Mouse (Mus musculus) limb, embryonic 10.5 days (tissue): ENCODE results near the gene Stard9. TPM values are rescaled to one million over a fixed set of nuclear protein-coding genes. Genes with fewer than 3 reads are reported as not detected.
A peak's percentile ranks its signal among the peaks of the same experiment; 100 is the strongest.

Source experiments
- DNase-seq: peaks from one replicate; pipeline ENCODE4 v3.0.0-alpha.2; 2017; ENCODE audit warnings: low spot score
- H3K27ac ChIP-seq: fragments of 300-500 bp; sonication (generic); 2 replicates; pipeline ENCODE4 v1.5.1; 2016; ENCODE audit warnings: mild to moderate bottlenecking
- H3K27me3 ChIP-seq: fragments of 300-500 bp; sonication (generic); 2 replicates; pipeline ENCODE4 v1.6.1; 2016; ENCODE audit warnings: low read depth, mild to moderate bottlenecking; ENCODE audit not compliant: poor library complexity, severe bottlenecking
- H3K36me3 ChIP-seq: fragments of 300-500 bp; sonication (generic); 2 replicates; pipeline ENCODE4 v1.6.1; 2016; ENCODE audit warnings: mild to moderate bottlenecking, moderate library complexity
- H3K4me1 ChIP-seq: fragments of 300-500 bp; sonication (generic); 2 replicates; pipeline ENCODE4 v1.6.1; 2016
- H3K4me3 ChIP-seq: fragments of 300-500 bp; sonication (generic); 2 replicates; pipeline ENCODE4 v1.5.1; 2016; ENCODE audit warnings: mild to moderate bottlenecking, moderate library complexity
- H3K9me3 ChIP-seq: fragments of 300-500 bp; sonication (generic); replicated peaks from 2 replicates; pipeline ENCODE4 v1.6.1; 2016; ENCODE audit warnings: mild to moderate bottlenecking
- WGBS: fragments of 180-500 bp; shearing (Covaris S2); methylation state at CpG from one replicate; pipeline ENCODE4 v1.1.7; 2016; 5-methylcytosine and 5-hydroxymethylcytosine counted together
- polyA plus RNA-seq: library from polyadenylated mRNA; unstranded; fragments of >200 nt; fragmentation: Nextera tagmentation; extraction: Ambion mirVana; gene quantifications from 2 replicates; pipeline ENCODE4 v1.2.1, GENCODE M21; 2016

Stard9 gene
- polyA plus RNA-seq, 1 experiment from 2014 or later, result 3.1 TPM

GRCm38 (mm10) chr2:120718496-120718895 lies 89.6 kb downstream of the Stard9 start:
- Histone ChIP-seq H3K36me3 (peaks cover 92% of the 10 kb centered on the region), H3K4me3 (no peak overlapping the region), H3K9me3 (no peaks in the 10 kb centered on the region), H3K27me3 (no peaks in the 10 kb centered on the region), H3K4me1 (no peaks in the 10 kb centered on the region), H3K27ac (no peak overlapping the region)
- no peak for DNase-seq
- 94% methylated on average over 8 of the region's 8 CpGs for WGBS

- Histone ChIP-seq H3K27ac (no peak overlapping the region), H3K36me3 (peaks cover 96% of the 10 kb centered on the region), H3K9me3 (no peaks in the 10 kb centered on the region), H3K4me3 (no peak overlapping the region), H3K27me3 (no peaks in the 10 kb centered on the region), H3K4me1 (no peaks in the 10 kb centered on the region)
- DNase-seq, result no peak
- WGBS, result 89% methylated on average over 6 of the region's 6 CpGs
Measured at GRCm38 (mm10) chr2:120720821-120721220, 91.9 kb downstream of the Stard9 start.

GRCm38 (mm10) chr2:120721911-120722310 lies 93.0 kb downstream of the Stard9 start:
- Histone ChIP-seq H3K4me3 (no peak overlapping the region), H3K4me1 (no peaks in the 10 kb centered on the region), H3K27ac (no peak overlapping the region), H3K27me3 (no peaks in the 10 kb centered on the region), H3K36me3 (peaks cover 98% of the 10 kb centered on the region), H3K9me3 (no peaks in the 10 kb centered on the region)
- DNase-seq, result no peak
- WGBS, result 93% methylated on average over 2 of the region's 2 CpGs

GRCm38 (mm10) chr2:120722491-120722890 lies 93.6 kb downstream of the Stard9 start:
- no peak for DNase-seq
- H3K4me1 ChIP-seq, result no peaks in the 10 kb centered on the region
- no peak overlapping the region for H3K27ac ChIP-seq
- H3K9me3 ChIP-seq, result no peaks in the 10 kb centered on the region
- no peaks in the 10 kb centered on the region for H3K27me3 ChIP-seq
- peaks cover 98% of the 10 kb centered on the region for H3K36me3 ChIP-seq
- WGBS, result 90% methylated on average over 8 of the region's 8 CpGs
- no peak overlapping the region for H3K4me3 ChIP-seq

GRCm38 (mm10) chr2:120723621-120724020 lies 94.7 kb downstream of the Stard9 start:
- H3K9me3 ChIP-seq, result no peaks in the 10 kb centered on the region
- H3K4me1 ChIP-seq, result peaks cover 3% of the 10 kb centered on the region; the same call in 1 of the 2 replicates
- H3K27ac ChIP-seq, result no peak overlapping the region
- H3K4me3 ChIP-seq, result no peak overlapping the region
- peaks cover 98% of the 10 kb centered on the region for H3K36me3 ChIP-seq
- H3K27me3 ChIP-seq, result no peaks in the 10 kb centered on the region
- 75% methylated on average over 4 of the region's 4 CpGs for WGBS
- DNase-seq, result no peak

- no peak for DNase-seq
- WGBS, result 81% methylated on average over 6 of the region's 6 CpGs
- no peak overlapping the region for H3K4me3 ChIP-seq
- H3K36me3 ChIP-seq, result peaks cover 93% of the 10 kb centered on the region
- peaks cover 8% of the 10 kb centered on the region for H3K4me1 ChIP-seq
- H3K27me3 ChIP-seq, result no peaks in the 10 kb centered on the region
- no peaks in the 10 kb centered on the region for H3K9me3 ChIP-seq
- no peak overlapping the region for H3K27ac ChIP-seq
Measured at GRCm38 (mm10) chr2:120724176-120724575, 95.3 kb downstream of the Stard9 start.

- Histone ChIP-seq H3K27me3 (no peaks in the 10 kb centered on the region), H3K36me3 (peaks cover 41% of the 10 kb centered on the region), H3K4me3 (peak overlapping the region; percentile 99), H3K9me3 (no peaks in the 10 kb centered on the region), H3K27ac (peak overlapping the region; percentile 94), H3K4me1 (peaks cover 34% of the 10 kb centered on the region)
- peak; percentile 48 for DNase-seq
- 12% methylated on average over 23 of the region's 23 CpGs for WGBS
Measured at GRCm38 (mm10) chr2:120729775-120730585, 101.1 kb downstream of the Stard9 start.

- DNase-seq, result peak; percentile 66
- H3K36me3 ChIP-seq, result peaks cover 34% of the 10 kb centered on the region
Measured at GRCm38 (mm10) chr2:120730639-120731166, 101.8 kb downstream of the Stard9 start.

GRCm38 (mm10) chr2:120731167-120731862 lies 102.4 kb downstream of the Stard9 start:
- Histone ChIP-seq H3K4me3 (peak overlapping the region; percentile 99), H3K36me3 (peaks cover 28% of the 10 kb centered on the region), H3K9me3 (no peaks in the 10 kb centered on the region), H3K4me1 (peaks cover 34% of the 10 kb centered on the region), H3K27me3 (no peaks in the 10 kb centered on the region), H3K27ac (peak overlapping the region; percentile 94)
- peak; percentile 95 for DNase-seq
- WGBS, result under 1% methylated on average over 61 of the region's 61 CpGs

More at GRCm38 (mm10) chr2:120730639-120731166, 101.8 kb downstream of the Stard9 start:
- Histone ChIP-seq H3K27ac (peak overlapping the region; percentile 94), H3K4me3 (peak overlapping the region; percentile 99), H3K4me1 (peaks cover 34% of the 10 kb centered on the region), H3K9me3 (no peaks in the 10 kb centered on the region), H3K27me3 (no peaks in the 10 kb centered on the region)
- under 1% methylated on average over 43 of the region's 50 CpGs for WGBS

- Histone ChIP-seq H3K36me3 (peaks cover 21% of the 10 kb centered on the region), H3K27ac (peak overlapping the region; percentile 94), H3K27me3 (no peaks in the 10 kb centered on the region), H3K4me3 (peak overlapping the region; percentile 99), H3K9me3 (no peaks in the 10 kb centered on the region), H3K4me1 (peaks cover 34% of the 10 kb centered on the region)
- WGBS, result 50% methylated on average over 7 of the region's 7 CpGs
- no peak for DNase-seq
Measured at GRCm38 (mm10) chr2:120731877-120732530, 103.1 kb downstream of the Stard9 start.

GRCm38 (mm10) chr2:120745496-120745895 lies 116.6 kb downstream of the Stard9 start:
- Histone ChIP-seq H3K27ac (no peak overlapping the region), H3K4me1 (no peaks in the 10 kb centered on the region), H3K9me3 (no peaks in the 10 kb centered on the region), H3K4me3 (no peak overlapping the region), H3K36me3 (peaks cover 43% of the 10 kb centered on the region), H3K27me3 (no peaks in the 10 kb centered on the region)
- no peak for DNase-seq
- 91% methylated on average over 1 of the region's 1 CpGs for WGBS

- Histone ChIP-seq H3K27ac (no peak overlapping the region), H3K4me1 (no peaks in the 10 kb centered on the region), H3K27me3 (no peaks in the 10 kb centered on the region), H3K4me3 (no peak overlapping the region), H3K36me3 (peaks cover 48% of the 10 kb centered on the region), H3K9me3 (no peaks in the 10 kb centered on the region)
- DNase-seq, result no peak
- 93% methylated on average over 2 of the region's 2 CpGs for whole genome bisulfite sequencing
Measured at GRCm38 (mm10) chr2:120748041-120748440, 119.1 kb downstream of the Stard9 start.
